Mouse (Mus musculus): ENCODE measurements around the gene Gm26938. TPM values are rescaled to one million over a fixed set of nuclear protein-coding genes. Genes with fewer than 3 reads are reported as not detected.

Gm26938 gene
- polyA plus RNA-seq, 1 experiment from 2014 or later: 0.31 TPM

DNA sequence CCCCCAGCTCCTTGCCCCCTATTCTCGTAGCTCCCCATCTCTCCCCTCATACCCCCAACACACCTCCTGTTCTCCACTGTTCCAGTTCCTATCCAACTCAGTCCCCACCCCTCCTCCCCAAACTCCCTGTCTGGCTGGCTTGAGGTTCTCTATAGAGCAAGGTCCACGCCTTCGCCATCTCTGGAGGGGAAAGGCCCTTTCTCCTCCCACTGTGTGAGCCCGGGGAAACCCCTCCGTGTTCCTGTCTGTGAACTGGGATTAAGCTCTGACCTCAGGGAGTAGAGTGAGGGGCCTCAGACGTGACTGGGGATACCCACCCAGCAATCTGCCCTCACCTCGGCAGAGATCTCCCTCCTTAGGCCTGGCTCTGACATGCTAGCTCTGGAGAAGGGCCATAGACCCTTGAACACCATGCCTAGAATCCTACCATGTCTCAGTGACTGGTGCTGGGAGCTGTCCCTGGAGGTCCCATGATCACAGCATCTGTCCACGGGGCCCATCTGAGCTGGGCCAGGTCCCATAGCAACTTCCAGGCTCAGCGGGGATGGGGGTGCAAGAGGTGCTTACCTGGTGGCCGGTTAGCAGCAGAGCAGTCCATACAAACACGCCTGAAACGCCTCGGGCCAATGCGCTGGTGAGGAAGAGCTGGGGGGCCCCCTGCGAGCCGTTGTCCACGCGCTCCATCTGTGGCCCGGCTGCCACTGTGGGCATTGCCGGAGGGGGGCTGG, 13.6 kb downstream of the Gm26938 start:
- H3K27me3 ChIP-seq (ENCODE audit: poor library complexity, severe bottlenecking): peaks cover 38% of the 10 kb centered on the region
- no peaks in the 10 kb centered on the region for H3K9me3 ChIP-seq
- H3K4me3 ChIP-seq: no peak overlapping the region
- no peaks in the 10 kb centered on the region for H3K36me3 ChIP-seq (replicated peaks)
- peaks cover 15% of the 10 kb centered on the region for H3K4me1 ChIP-seq
- no peak for DNase-seq (ENCODE audit: extremely low spot score, low spot score)
- 73% methylated on average over 20 of the region's 20 CpGs for WGBS
- no peak overlapping the region for H3K27ac ChIP-seq

DNA sequence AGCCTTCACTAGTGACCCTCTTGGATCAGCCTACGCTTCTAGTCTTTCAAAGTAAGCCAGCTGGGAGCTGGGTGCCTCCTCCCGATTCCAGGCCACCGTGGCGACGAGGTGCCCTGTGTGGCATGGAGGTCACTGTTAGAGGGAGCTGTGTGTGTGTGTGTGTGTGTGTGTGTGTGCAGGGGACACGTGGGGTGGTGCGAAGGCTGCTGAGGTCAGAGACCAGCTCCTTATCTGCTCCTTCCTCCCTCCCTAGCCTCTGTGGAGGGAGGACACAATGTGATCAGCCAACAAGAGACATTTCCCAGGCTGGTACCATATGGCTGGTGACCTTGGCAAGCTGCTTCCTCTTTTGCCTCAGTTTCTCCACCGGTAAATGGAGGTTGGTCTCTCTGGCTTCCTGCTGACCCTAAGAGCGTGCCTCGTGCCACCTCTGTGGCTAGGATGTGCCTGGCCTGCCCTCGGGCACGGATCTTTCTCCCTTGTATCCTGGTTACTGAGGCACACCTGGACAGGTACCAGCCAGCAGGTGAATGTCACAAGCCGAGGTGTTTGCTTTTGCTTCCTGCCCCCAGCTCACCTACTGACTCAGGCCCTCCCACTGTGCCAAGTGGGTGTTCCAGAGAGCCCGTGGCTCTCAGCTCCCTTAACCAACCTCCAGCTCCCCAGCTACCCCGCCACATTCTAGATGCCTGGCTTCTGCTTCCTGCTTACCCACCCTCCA, 14.4 kb downstream of the Gm26938 start:
- Histone ChIP-seq H3K4me1 (peaks cover 15% of the 10 kb centered on the region), H3K27ac (no peak overlapping the region), H3K27me3 (ENCODE audit: poor library complexity, severe bottlenecking) (peaks cover 38% of the 10 kb centered on the region), H3K36me3 (replicated peaks) (no peaks in the 10 kb centered on the region), H3K9me3 (no peaks in the 10 kb centered on the region), H3K4me3 (no peak overlapping the region)
- 82% methylated on average over 15 of the region's 15 CpGs for WGBS
- no peak for DNase-seq (ENCODE audit: extremely low spot score, low spot score)

GRCm38 (mm10) chr5:139809397-139809796, 16.8 kb downstream of the Gm26938 start:
- no peak for DNase-seq (ENCODE audit: extremely low spot score, low spot score)
- peaks cover 25% of the 10 kb centered on the region for H3K4me1 ChIP-seq
- 65% methylated on average over 4 of the region's 4 CpGs for WGBS
- no peak overlapping the region for H3K4me3 ChIP-seq
- no peak overlapping the region for H3K27ac ChIP-seq
- no peaks in the 10 kb centered on the region for H3K9me3 ChIP-seq
- H3K27me3 ChIP-seq (ENCODE audit: poor library complexity, severe bottlenecking): peaks cover 29% of the 10 kb centered on the region
- H3K36me3 ChIP-seq (replicated peaks): no peaks in the 10 kb centered on the region

GRCm38 (mm10) chr5:139805924-139806323, 20.3 kb downstream of the Gm26938 start:
- Histone ChIP-seq H3K4me1 (peaks cover 28% of the 10 kb centered on the region), H3K36me3 (replicated peaks) (peaks cover 11% of the 10 kb centered on the region), H3K9me3 (no peaks in the 10 kb centered on the region), H3K27me3 (ENCODE audit: poor library complexity, severe bottlenecking) (no peaks in the 10 kb centered on the region), H3K4me3 (no peak overlapping the region), H3K27ac (0 out of 2 replicates have a peak overlapping the region, but pooled peaks have one; percentile 59)
- no peak for DNase-seq (ENCODE audit: extremely low spot score, low spot score)
- WGBS: 91% methylated on average over 8 of the region's 8 CpGs

GRCm38 (mm10) chr5:139804573-139805111, 21.6 kb downstream of the Gm26938 start:
- Histone ChIP-seq H3K4me3 (no peak overlapping the region), H3K36me3 (replicated peaks) (peaks cover 24% of the 10 kb centered on the region), H3K27me3 (ENCODE audit: poor library complexity, severe bottlenecking) (no peaks in the 10 kb centered on the region), H3K9me3 (no peaks in the 10 kb centered on the region), H3K4me1 (peaks cover 33% of the 10 kb centered on the region), H3K27ac (peak overlapping the region; percentile 59)
- DNase-seq (ENCODE audit: extremely low spot score, low spot score): no peak
- 90% methylated on average over 11 of the region's 11 CpGs for WGBS

- DNase-seq (ENCODE audit: extremely low spot score, low spot score): peak; percentile 46
- Histone ChIP-seq H3K9me3 (no peaks in the 10 kb centered on the region), H3K4me1 (peaks cover 35% of the 10 kb centered on the region), H3K27me3 (ENCODE audit: poor library complexity, severe bottlenecking) (no peaks in the 10 kb centered on the region), H3K27ac (peak overlapping the region; percentile 59), H3K36me3 (replicated peaks) (peaks cover 28% of the 10 kb centered on the region), H3K4me3 (peak overlapping the region; percentile 26; the same call in 1 of the 2 replicates)
- 9% methylated on average over 6 of the region's 6 CpGs for WGBS
Measured at GRCm38 (mm10) chr5:139804107-139804551, 22.1 kb downstream of the Gm26938 start.

DNA sequence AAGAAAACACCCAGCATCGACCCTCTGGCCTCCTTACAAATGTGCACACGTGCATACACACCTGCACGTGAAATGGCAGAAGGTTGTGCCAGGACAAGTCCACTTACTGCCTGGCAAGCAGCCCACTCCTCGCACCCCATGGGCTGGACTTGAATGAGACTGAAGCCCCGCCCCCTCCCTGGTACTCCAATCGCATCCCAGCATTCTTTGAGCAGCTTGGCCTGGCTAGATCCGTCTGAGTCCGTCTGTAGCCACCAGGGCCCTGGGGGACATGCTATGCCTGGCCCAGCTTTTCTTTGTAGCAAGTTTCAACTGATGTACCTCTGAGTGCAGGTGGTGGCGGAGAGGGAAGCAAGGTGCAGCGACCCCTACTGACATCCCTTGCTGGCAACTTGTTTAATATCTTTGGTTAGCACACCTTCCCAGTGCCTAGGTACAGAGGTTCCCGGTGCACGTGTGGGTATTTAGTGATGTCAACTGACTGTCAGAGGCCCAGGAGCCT, 22.6 kb downstream of the Gm26938 start:
- Histone ChIP-seq H3K4me1 (peaks cover 40% of the 10 kb centered on the region), H3K27ac (peak overlapping the region; percentile 59), H3K4me3 (peak overlapping the region; percentile 26), H3K36me3 (replicated peaks) (peaks cover 28% of the 10 kb centered on the region), H3K9me3 (no peaks in the 10 kb centered on the region), H3K27me3 (ENCODE audit: poor library complexity, severe bottlenecking) (no peaks in the 10 kb centered on the region)
- DNase-seq (ENCODE audit: extremely low spot score, low spot score): peak; percentile 67
- WGBS: 10% methylated on average over 12 of the region's 12 CpGs

DNA sequence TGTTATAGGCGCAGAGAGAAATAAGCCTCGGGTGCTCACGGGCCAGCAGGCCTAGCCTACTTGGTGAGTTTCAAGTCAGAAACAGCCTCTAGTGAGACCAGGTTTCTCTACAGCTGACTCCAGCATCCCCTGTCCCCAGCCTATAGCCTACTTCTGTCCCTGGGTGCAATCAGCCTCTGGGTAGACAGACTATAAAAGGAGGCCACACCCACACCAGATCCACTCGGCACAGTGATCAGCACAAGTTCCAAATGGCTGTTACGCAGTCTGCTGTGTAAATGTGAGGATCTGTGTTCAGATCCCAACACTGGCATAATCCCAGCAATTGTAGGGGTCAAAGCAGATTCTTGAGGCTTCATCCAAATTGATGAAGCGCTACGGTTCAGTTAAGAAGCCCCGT, 23.0 kb downstream of the Gm26938 start:
- peaks cover 28% of the 10 kb centered on the region for H3K36me3 ChIP-seq (replicated peaks)
- H3K4me3 ChIP-seq: no peak overlapping the region
- peaks cover 45% of the 10 kb centered on the region for H3K4me1 ChIP-seq
- H3K27ac ChIP-seq: no peak overlapping the region; the same call in 1 of the 2 replicates
- H3K9me3 ChIP-seq: no peaks in the 10 kb centered on the region
- DNase-seq (ENCODE audit: extremely low spot score, low spot score): no peak
- 83% methylated on average over 8 of the region's 8 CpGs for WGBS
- H3K27me3 ChIP-seq (ENCODE audit: poor library complexity, severe bottlenecking): no peaks in the 10 kb centered on the region

DNA sequence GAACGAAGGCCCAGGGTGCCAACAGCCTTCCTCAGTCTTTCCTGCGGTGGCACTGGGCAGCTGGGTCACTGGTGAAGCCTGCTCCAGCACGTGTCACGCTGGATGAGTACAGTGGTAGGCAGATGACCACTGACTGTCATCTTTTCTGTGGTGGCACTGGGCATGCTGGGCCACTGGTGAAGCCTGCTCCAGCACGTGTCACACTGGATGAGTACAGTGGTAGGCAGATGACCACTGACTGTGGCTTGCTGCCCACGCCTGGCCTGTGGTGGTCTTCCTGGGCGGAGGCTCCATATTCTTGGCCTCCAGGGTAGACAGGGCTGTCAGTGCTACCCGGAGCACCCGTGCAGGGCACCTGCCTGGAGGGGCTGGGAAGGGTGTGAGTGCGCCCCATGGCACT, 24.3 kb downstream of the Gm26938 start:
- H3K4me1 ChIP-seq: peaks cover 57% of the 10 kb centered on the region
- H3K36me3 ChIP-seq (replicated peaks): peaks cover 28% of the 10 kb centered on the region
- H3K4me3 ChIP-seq: no peak overlapping the region

DNA sequence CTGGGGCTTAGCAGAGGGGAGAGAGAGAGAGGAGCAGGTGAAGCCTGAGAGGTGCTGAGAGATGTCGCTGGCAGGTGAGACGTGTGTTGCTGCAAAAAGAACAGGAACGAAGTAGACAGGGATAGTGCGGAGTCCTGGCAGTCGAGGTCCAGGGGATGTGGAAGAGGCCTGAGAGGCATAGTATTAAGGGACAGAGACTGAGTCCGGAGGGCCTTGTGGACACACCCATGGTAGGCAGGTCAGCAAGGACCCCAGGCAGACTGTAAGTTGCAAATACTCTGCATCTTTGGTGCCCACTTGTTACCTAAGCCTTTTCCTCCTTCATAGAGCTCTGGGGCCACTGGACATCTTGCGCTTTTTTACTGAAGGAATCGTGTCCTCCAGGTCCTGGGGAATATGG, 25.0 kb downstream of the Gm26938 start:
- no peak overlapping the region for H3K27ac ChIP-seq
- H3K27me3 ChIP-seq (ENCODE audit: poor library complexity, severe bottlenecking): no peaks in the 10 kb centered on the region
- no peak for DNase-seq (ENCODE audit: extremely low spot score, low spot score)
- no peaks in the 10 kb centered on the region for H3K9me3 ChIP-seq
- H3K4me1 ChIP-seq: peaks cover 64% of the 10 kb centered on the region
- peaks cover 28% of the 10 kb centered on the region for H3K36me3 ChIP-seq (replicated peaks)
- H3K4me3 ChIP-seq: no peak overlapping the region
- WGBS: 97% methylated on average over 8 of the region's 8 CpGs

More for the DNA sequence above, 24.3 kb downstream of the Gm26938 start:
- Histone ChIP-seq H3K27ac (no peak overlapping the region), H3K27me3 (ENCODE audit: poor library complexity, severe bottlenecking) (no peaks in the 10 kb centered on the region), H3K9me3 (no peaks in the 10 kb centered on the region)
- 90% methylated on average over 10 of the region's 10 CpGs for WGBS
- no peak for DNase-seq (ENCODE audit: extremely low spot score, low spot score)

DNA sequence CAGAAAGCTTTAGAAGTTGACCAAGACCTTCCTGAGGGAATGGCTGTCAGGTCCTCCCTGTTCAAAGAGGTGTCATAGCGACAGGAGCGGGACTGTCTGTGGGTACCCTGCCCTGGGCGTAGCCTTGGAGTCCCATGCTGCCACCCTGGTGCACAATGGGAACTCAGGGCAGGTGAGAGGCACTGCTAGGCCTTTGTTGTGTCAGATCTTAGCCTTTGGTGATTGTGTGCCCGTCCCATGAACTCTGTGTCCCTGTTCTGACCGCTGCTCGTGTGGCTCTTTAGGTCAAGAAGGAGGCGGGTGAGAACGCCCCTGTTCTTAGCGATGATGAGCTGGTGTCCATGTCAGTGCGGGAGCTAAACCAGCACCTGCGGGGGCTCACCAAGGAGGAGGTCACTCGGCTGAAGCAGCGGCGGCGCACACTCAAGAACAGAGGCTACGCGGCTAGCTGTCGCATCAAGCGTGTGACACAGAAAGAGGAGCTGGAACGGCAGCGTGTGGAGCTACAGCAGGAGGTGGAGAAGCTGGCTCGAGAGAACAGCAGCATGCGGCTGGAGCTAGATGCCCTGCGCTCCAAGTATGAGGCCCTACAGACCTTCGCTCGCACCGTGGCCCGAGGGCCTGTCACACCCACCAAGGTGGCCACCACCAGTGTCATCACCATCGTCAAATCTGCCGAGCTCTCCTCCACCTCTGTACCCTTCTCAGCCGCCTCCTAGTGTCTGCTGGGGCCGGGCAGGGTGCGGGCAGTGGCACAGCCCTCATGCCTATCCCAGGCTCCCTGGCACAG, 26.2 kb downstream of the Gm26938 start:
- no peaks in the 10 kb centered on the region for H3K9me3 ChIP-seq
- H3K36me3 ChIP-seq (replicated peaks): peaks cover 28% of the 10 kb centered on the region
- 94% methylated on average over 33 of the region's 33 CpGs for WGBS
- no peak overlapping the region for H3K4me3 ChIP-seq
- 0 out of 2 replicates have a peak overlapping the region, but pooled peaks have one; percentile 42 for H3K27ac ChIP-seq
- peaks cover 73% of the 10 kb centered on the region for H3K4me1 ChIP-seq
- no peaks in the 10 kb centered on the region for H3K27me3 ChIP-seq (ENCODE audit: poor library complexity, severe bottlenecking)
- no peak for DNase-seq (ENCODE audit: extremely low spot score, low spot score)

DNA sequence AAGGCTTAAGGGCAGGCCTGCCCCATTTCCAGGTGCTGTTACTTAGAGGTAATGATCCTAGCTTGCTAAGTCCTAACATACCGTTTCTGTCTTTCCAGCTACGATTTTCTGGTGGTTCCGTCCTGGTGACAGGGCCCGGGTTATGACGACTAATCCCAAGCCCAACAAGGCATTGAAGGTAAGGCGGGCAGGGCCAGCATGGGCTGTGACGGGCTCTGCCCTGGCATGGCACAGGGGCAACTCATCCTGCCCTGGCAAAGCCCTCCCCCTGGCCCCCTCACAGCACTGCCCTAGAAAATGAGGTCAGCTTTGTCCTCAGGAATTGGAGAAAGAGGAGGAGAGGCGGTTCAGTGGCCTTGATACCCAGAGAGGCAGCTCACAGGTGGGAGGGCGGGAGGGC, 27.2 kb downstream of the Gm26938 start:
- WGBS: 94% methylated on average over 9 of the region's 9 CpGs
- H3K9me3 ChIP-seq: no peaks in the 10 kb centered on the region
- no peaks in the 10 kb centered on the region for H3K27me3 ChIP-seq (ENCODE audit: poor library complexity, severe bottlenecking)
- H3K36me3 ChIP-seq (replicated peaks): peaks cover 28% of the 10 kb centered on the region
- H3K27ac ChIP-seq: peak overlapping the region; percentile 42; the same call in 1 of the 2 replicates
- H3K4me3 ChIP-seq: no peak overlapping the region
- peaks cover 73% of the 10 kb centered on the region for H3K4me1 ChIP-seq
- DNase-seq (ENCODE audit: extremely low spot score, low spot score): no peak
